Mouse (Mus musculus): Measurements from ENCODE around the gene Oat. TPM values are rescaled to one million over a fixed set of nuclear protein-coding genes. Genes with fewer than 3 reads are reported as not detected.
A peak's percentile ranks its signal among the peaks of the same experiment; 100 is the strongest.

Oat gene
- polyA plus RNA-seq, 2 experiments, result 169 to 250 TPM

DNA sequence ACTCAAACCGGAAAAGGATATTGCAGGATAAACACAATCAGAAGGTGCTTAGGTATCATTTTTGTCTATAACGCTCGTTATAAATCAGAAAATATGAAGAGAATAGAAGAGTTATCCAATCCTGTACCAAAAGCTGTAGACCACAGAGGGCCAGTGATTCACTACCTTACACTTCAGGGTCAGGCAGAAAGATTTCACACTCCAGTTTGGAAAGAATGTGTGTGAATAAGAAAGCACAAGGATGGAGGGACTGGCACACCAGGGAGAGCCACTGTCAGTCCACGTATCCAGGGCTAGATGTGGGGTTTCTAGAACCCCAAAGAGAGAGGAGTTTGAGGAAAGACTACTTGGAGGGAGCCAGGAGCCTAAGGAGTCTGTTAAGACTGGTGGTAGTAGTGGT, 693 bp upstream of the Oat start:
- Histone ChIP-seq H3K27ac (replicated peaks; ENCODE audit: low read depth, low read length) (no peak overlapping the region), H3K4me1 (ENCODE audit: control insufficient read depth, insufficient read depth, low read length) (peaks cover 20% of the 10 kb centered on the region), H3K9me3 (ENCODE audit: control insufficient read depth, low read length) (no peaks in the 10 kb centered on the region), H3K9ac (ENCODE audit: low read depth, low read length, severe bottlenecking) (no peak overlapping the region), H3K36me3 (ENCODE audit: control insufficient read depth, insufficient read depth, low read length) (no peaks in the 10 kb centered on the region), H3K4me2 (replicated peaks; ENCODE audit: low read depth, low read length, severe bottlenecking) (peak overlapping the region; percentile 51), H3K27me3 (ENCODE audit: control insufficient read depth, insufficient read depth, low read length) (no peaks in the 10 kb centered on the region), H3K4me3 (replicated peaks; ENCODE audit: low read length) (no peak overlapping the region)
- DNase-seq (ENCODE audit: low spot score) (no peak), ATAC-seq (ENCODE audit: low FRiP score, low read depth) (no peak)
- no peak for TF ChIP-seq POLR2A (IDR thresholded peaks at IDR 0.05; ENCODE audit: borderline replicate concordance, extremely low read depth, insufficient read depth, insufficient read length)
- WGBS, result 57% methylated on average over 4 of the region's 4 CpGs

DNA sequence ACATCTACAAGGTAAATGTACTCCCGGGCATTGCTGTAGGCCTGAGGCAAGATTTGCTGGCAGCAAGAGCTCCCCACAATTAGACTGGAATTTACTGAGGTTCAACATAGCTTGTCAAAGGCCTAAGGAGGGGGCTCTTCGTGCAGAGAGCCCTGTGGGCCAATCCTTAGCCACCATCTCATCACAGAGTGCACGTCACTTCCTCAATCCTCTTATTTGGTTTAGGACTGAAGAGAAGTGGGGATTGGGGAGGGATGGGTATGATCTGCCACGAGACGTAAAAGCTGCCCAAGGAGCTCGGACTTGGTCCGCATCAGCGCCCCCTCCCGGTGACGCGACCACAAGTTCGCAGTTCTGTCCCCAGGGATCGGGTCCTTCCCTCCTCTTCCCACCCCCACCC, 575 bp downstream of the Oat start:
- no peak for TF ChIP-seq POLR2A (IDR thresholded peaks at IDR 0.05; ENCODE audit: borderline replicate concordance, extremely low read depth, insufficient read depth, insufficient read length)
- H3K9me3 ChIP-seq (ENCODE audit: control insufficient read depth, low read length), result no peaks in the 10 kb centered on the region
- peaks cover 27% of the 10 kb centered on the region for H3K4me1 ChIP-seq (ENCODE audit: control insufficient read depth, insufficient read depth, low read length)
- ATAC-seq (ENCODE audit: low FRiP score, low read depth) (peak; percentile 81), DNase-seq (ENCODE audit: low spot score) (peak; percentile 91)
- H3K27me3 ChIP-seq (ENCODE audit: control insufficient read depth, insufficient read depth, low read length), result no peaks in the 10 kb centered on the region
- H3K36me3 ChIP-seq (ENCODE audit: control insufficient read depth, insufficient read depth, low read length), result no peaks in the 10 kb centered on the region
- peak overlapping the region; percentile 97 for H3K27ac ChIP-seq (replicated peaks; ENCODE audit: low read depth, low read length)
- peak overlapping the region; percentile 69 for H3K4me3 ChIP-seq (replicated peaks; ENCODE audit: low read length)
- H3K9ac ChIP-seq (ENCODE audit: low read depth, low read length, severe bottlenecking), result peak overlapping the region; percentile 78
- H3K4me2 ChIP-seq (replicated peaks; ENCODE audit: low read depth, low read length, severe bottlenecking), result peak overlapping the region; percentile 51
- WGBS, result 2% methylated on average over 13 of the region's 13 CpGs

DNA sequence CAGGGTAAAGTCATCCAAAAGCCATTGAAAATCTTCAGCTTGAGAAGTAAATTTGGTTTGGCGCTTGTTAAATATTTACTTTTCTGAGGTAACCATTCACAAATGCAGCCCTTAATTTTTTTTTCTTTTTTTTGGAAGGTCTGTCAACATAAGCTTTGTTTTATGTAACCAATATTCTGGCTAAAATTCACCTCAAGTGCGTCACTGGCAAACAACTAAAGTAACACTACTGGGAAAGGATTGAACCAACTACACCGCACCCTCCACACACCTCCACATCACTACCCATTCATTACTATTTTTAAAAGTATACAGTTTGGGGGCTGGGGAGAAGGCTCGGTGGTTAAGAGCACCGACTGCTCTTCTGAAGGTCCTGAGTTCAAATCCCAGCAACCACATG, 1.6 kb downstream of the Oat start:
- peak overlapping the region; percentile 51; the same call in 1 of the 2 replicates for H3K4me2 ChIP-seq (replicated peaks; ENCODE audit: low read depth, low read length, severe bottlenecking)

DNA sequence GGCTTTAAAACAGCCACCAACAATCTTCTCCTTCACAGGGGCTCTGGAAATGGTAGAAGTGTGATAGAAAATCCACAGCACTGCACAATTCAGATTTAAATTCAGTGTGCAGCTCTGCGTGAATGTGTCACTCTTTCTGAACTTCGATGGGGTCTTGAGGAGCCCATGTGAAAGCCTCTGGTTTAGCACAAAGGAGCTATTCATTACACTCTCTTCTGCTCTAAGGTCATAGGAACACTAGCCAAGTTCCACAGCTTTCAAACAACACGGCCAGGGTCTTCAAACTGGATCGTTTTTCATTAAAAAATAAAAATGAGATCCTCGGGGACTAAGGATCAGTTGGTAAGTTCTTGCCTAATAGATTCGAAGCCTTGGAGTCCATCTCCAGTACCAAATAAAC, 3.0 kb downstream of the Oat start:
- DNase-seq (ENCODE audit: low spot score), result peak; percentile 37

More for the DNA sequence above, 1.6 kb downstream of the Oat start:
- no peak for TF ChIP-seq POLR2A (IDR thresholded peaks at IDR 0.05; ENCODE audit: borderline replicate concordance, extremely low read depth, insufficient read depth, insufficient read length)
- peaks cover 27% of the 10 kb centered on the region for H3K4me1 ChIP-seq (ENCODE audit: control insufficient read depth, insufficient read depth, low read length)
- ATAC-seq (ENCODE audit: low FRiP score, low read depth) (no peak), DNase-seq (ENCODE audit: low spot score) (no peak)
- H3K27me3 ChIP-seq (ENCODE audit: control insufficient read depth, insufficient read depth, low read length), result no peaks in the 10 kb centered on the region
- H3K9me3 ChIP-seq (ENCODE audit: control insufficient read depth, low read length), result no peaks in the 10 kb centered on the region
- no peak overlapping the region for H3K9ac ChIP-seq (ENCODE audit: low read depth, low read length, severe bottlenecking)
- peaks cover under 1% of the 10 kb centered on the region for H3K36me3 ChIP-seq (ENCODE audit: control insufficient read depth, insufficient read depth, low read length)
- 81% methylated on average over 5 of the region's 5 CpGs for WGBS
- H3K27ac ChIP-seq (replicated peaks; ENCODE audit: low read depth, low read length), result no peak overlapping the region
- peak overlapping the region; percentile 69; the same call in 1 of the 2 replicates for H3K4me3 ChIP-seq (replicated peaks; ENCODE audit: low read length)

DNA sequence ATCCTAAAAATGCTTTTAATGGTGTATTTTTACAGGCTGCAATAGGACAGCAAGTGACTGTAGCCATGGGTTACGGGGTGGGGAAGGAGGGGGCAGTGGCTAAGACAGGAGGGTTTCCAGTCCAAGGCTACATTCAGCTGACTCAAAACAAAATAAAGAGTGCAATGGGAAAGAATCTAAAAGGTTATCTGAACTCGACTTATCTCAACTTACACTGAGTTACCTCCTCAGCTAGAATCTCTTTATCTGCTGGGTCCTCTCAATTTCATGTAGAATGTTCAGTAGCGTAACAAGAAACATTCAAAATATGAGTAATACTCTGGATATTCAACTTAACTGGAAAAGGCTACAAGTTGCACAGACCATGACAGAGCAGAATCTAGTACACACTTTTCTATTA, 3.5 kb downstream of the Oat start:
- H3K27me3 ChIP-seq (ENCODE audit: control insufficient read depth, insufficient read depth, low read length), result no peaks in the 10 kb centered on the region
- no peaks in the 10 kb centered on the region for H3K9me3 ChIP-seq (ENCODE audit: control insufficient read depth, low read length)
- no peak overlapping the region for H3K9ac ChIP-seq (ENCODE audit: low read depth, low read length, severe bottlenecking)
- H3K27ac ChIP-seq (replicated peaks; ENCODE audit: low read depth, low read length), result 0 out of 2 replicates have a peak overlapping the region, but pooled peaks have one; percentile 56
- 79% methylated on average over 3 of the region's 3 CpGs for WGBS
- H3K4me3 ChIP-seq (replicated peaks; ENCODE audit: low read length), result no peak overlapping the region
- H3K4me2 ChIP-seq (replicated peaks; ENCODE audit: low read depth, low read length, severe bottlenecking), result peak overlapping the region; percentile 31; the same call in 1 of the 2 replicates
- TF ChIP-seq POLR2A (IDR thresholded peaks at IDR 0.05; ENCODE audit: borderline replicate concordance, extremely low read depth, insufficient read depth, insufficient read length), result no peak
- ATAC-seq (ENCODE audit: low FRiP score, low read depth) (no peak), DNase-seq (ENCODE audit: low spot score) (no peak)
- H3K36me3 ChIP-seq (ENCODE audit: control insufficient read depth, insufficient read depth, low read length), result peaks cover 20% of the 10 kb centered on the region
- peaks cover 27% of the 10 kb centered on the region for H3K4me1 ChIP-seq (ENCODE audit: control insufficient read depth, insufficient read depth, low read length)

More for the DNA sequence above, 3.0 kb downstream of the Oat start:
- no peaks in the 10 kb centered on the region for H3K9me3 ChIP-seq (ENCODE audit: control insufficient read depth, low read length)
- H3K36me3 ChIP-seq (ENCODE audit: control insufficient read depth, insufficient read depth, low read length), result peaks cover 15% of the 10 kb centered on the region
- H3K27me3 ChIP-seq (ENCODE audit: control insufficient read depth, insufficient read depth, low read length), result no peaks in the 10 kb centered on the region
- no peak overlapping the region for H3K9ac ChIP-seq (ENCODE audit: low read depth, low read length, severe bottlenecking)
- H3K4me3 ChIP-seq (replicated peaks; ENCODE audit: low read length), result no peak overlapping the region
- ATAC-seq (ENCODE audit: low FRiP score, low read depth), result no peak
- peak overlapping the region; percentile 31 for H3K4me2 ChIP-seq (replicated peaks; ENCODE audit: low read depth, low read length, severe bottlenecking)
- H3K4me1 ChIP-seq (ENCODE audit: control insufficient read depth, insufficient read depth, low read length), result peaks cover 27% of the 10 kb centered on the region
- TF ChIP-seq POLR2A (IDR thresholded peaks at IDR 0.05; ENCODE audit: borderline replicate concordance, extremely low read depth, insufficient read depth, insufficient read length), result no peak
- WGBS, result 53% methylated on average over 6 of the region's 6 CpGs
- 0 out of 2 replicates have a peak overlapping the region, but pooled peaks have one; percentile 56 for H3K27ac ChIP-seq (replicated peaks; ENCODE audit: low read depth, low read length)

Measured in limb, embryonic 14.5 days (tissue).